Mouse (Mus musculus) thymus, adult 18-20 months (tissue): ENCODE data around the gene Phf5a.
"Not testable (repeated sequence)": the region's sequence is repeated elsewhere in the genome, so short reads cannot be mapped to it uniquely, and the experiment has no call there.

Experiments used
- DNase-seq, 2 experiments: peaks; one replicate each; pipeline ENCODE4 v3.0.0; 2022; ENCODE audit warnings: mixed read lengths in 2 of 2

Gene Phf5a

GRCm38 (mm10) chr15:81871604-81872261, at the start of gene Phf5a:
TSS of gene Phf5a (minus strand) at chr15:81871911.
- DNase-seq, result peak; percentile 67 to 79

GRCm38 (mm10) chr15:81921255-81921654, 49.5 kb upstream of the Phf5a start:
- DNase-seq, result no peak

GRCm38 (mm10) chr15:81920546-81921217, 49.0 kb upstream of the Phf5a start:
- no peak for DNase-seq

GRCm38 (mm10) chr15:81919062-81919461, 47.4 kb upstream of the Phf5a start:
- no peak for DNase-seq

GRCm38 (mm10) chr15:81917621-81918463, 46.1 kb upstream of the Phf5a start:
- peak; percentile 45 to 58 for DNase-seq

GRCm38 (mm10) chr15:81917201-81917600, 45.5 kb upstream of the Phf5a start:
- no peak for DNase-seq

GRCm38 (mm10) chr15:81915663-81916062, 44.0 kb upstream of the Phf5a start:
- no peak for DNase-seq

- no peak for DNase-seq
Measured at GRCm38 (mm10) chr15:81914668-81915067, 43.0 kb upstream of the Phf5a start.

- no peak for DNase-seq
Measured at GRCm38 (mm10) chr15:81912498-81912897, 40.8 kb upstream of the Phf5a start.

GRCm38 (mm10) chr15:81908767-81909166, 37.1 kb upstream of the Phf5a start:
- DNase-seq, result not testable (repeated sequence)

- DNase-seq, result no peak
Measured at GRCm38 (mm10) chr15:81907953-81908352, 36.2 kb upstream of the Phf5a start.

GRCm38 (mm10) chr15:81904939-81905338, 33.2 kb upstream of the Phf5a start:
- DNase-seq, result peak in 1 of 2 experiments; percentile 31

- no peak for DNase-seq
Measured at GRCm38 (mm10) chr15:81898751-81899150, 27.0 kb upstream of the Phf5a start.

GRCm38 (mm10) chr15:81897607-81898285, 26.0 kb upstream of the Phf5a start:
- no peak for DNase-seq

- no peak for DNase-seq
Measured at GRCm38 (mm10) chr15:81896407-81896806, 24.7 kb upstream of the Phf5a start.

- DNase-seq, result no peak
Measured at GRCm38 (mm10) chr15:81894002-81894401, 22.3 kb upstream of the Phf5a start.

- DNase-seq, result no peak
Measured at GRCm38 (mm10) chr15:81891822-81892580, 20.3 kb upstream of the Phf5a start.

- DNase-seq, result no peak
Measured at GRCm38 (mm10) chr15:81891140-81891802, 19.6 kb upstream of the Phf5a start.

- no peak for DNase-seq
Measured at GRCm38 (mm10) chr15:81889175-81889574, 17.5 kb upstream of the Phf5a start.

GRCm38 (mm10) chr15:81886795-81887550, 15.3 kb upstream of the Phf5a start:
- no peak for DNase-seq

- no peak for DNase-seq
Measured at GRCm38 (mm10) chr15:81885418-81885934, 13.8 kb upstream of the Phf5a start.
